Mouse (Mus musculus): Measurements from ENCODE around the gene Zfp618.

DNA sequence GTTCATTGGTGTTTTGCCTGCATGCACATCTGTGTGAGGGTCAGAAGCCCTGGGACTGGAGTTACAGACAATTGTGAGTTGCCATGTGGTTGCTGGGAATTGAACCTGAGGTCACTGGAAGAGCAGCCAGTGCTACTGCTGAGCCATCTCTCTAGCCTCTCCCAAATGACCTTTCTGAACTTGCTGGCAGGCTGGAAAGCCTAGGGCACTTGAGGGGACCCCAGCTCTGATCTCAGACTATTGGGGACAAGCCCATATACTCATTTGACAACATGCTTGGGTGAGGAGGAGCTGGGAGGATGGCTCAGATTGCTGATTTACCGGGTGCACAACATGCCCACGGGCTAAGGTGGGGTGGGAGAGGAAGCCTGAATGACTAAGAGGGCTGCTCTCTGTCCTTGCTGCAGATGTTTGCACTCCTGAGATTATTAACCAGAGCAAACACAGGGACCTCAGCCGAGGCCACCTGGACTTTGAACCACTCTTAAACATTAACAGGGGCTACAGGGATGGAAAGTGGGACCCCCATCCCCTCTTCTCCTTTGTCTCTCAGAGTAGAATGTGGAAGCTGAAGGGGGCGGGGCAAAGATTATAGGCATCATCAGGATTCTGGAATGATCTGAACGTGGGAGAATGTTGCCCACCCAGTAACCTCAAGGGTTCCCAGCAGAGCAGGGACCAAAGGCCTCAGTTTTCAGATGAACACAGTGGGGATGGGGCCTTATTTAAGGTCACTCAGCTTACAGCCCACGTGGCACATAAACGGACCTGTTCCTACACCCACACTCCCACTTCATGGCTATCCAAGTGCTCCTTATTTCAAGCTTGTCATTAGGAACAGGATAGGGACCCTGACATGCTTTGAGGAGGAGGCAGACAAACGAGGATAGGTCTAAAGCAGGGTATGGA is 191.6 kb downstream of the Zfp618 start:
- TF ChIP-seq CTCF (conservative IDR thresholded peaks at IDR 0.05; ENCODE audit: low read length) (no peak), POU5F1 (IDR thresholded peaks at IDR 0.05; ENCODE audit: borderline replicate concordance, low read length) (no peak), NANOG (IDR thresholded peaks at IDR 0.05; ENCODE audit: borderline replicate concordance, low read length) (no peak)
